Mouse (Mus musculus) CH12.LX (cell line): Measurements from ENCODE around the gene Dhx30. TPM values are rescaled to one million over a fixed set of nuclear protein-coding genes. Genes with fewer than 3 reads are reported as not detected.

ENCODE experiments used
- DNase-seq: peaks from one replicate; pipeline ENCODE4 v3.0.0-alpha.2; 2013; ENCODE audit errors: extremely low read depth
- H3K27ac ChIP-seq: 2 replicates; pipeline ENCODE4 v1.5.1; 2012; ENCODE audit warnings: low read depth, mild to moderate bottlenecking, control low read depth, moderate library complexity; ENCODE audit not compliant: insufficient read depth
- H3K27me3 ChIP-seq: replicated peaks from 2 replicates; pipeline ENCODE3; 2012; ENCODE audit warnings: inconsistent platforms
- H3K36me3 ChIP-seq, 2 experiments: replicated peaks in 1 of 2; 2 replicates each; pipeline versions ENCODE3 to v1.6.1; 2012; ENCODE audit warnings: inconsistent platforms in 1 of 2, low read length in 1 of 2, mild to moderate bottlenecking in 1 of 2, mixed read lengths in 1 of 2, moderate library complexity in 1 of 2; ENCODE audit not compliant: control insufficient read depth in 1 of 2, insufficient read depth in 1 of 2
- H3K4me1 ChIP-seq, 2 experiments: 2 replicates each; pipeline ENCODE4 v1.6.1; 2012; ENCODE audit warnings: inconsistent platforms in 1 of 2, moderate library complexity in 1 of 2; ENCODE audit not compliant: insufficient read depth in 2 of 2, control insufficient read depth in 1 of 2
- H3K4me2 ChIP-seq: 2 replicates; pipeline ENCODE4 v1.6.1; 2012; ENCODE audit warnings: low read depth, mild to moderate bottlenecking, control low read depth; ENCODE audit not compliant: poor library complexity, insufficient read depth, severe bottlenecking
- H3K4me3 ChIP-seq, 3 experiments: fragments of 150-350 bp in 1 of 3; sonication (generic) in 1 of 3; replicated peaks in 1 of 3; 2 replicates each; pipeline versions ENCODE3 to v1.5.1; 2011 to 2012; ENCODE audit warnings: low read depth in 2 of 3, low read length in 2 of 3, mild to moderate bottlenecking in 2 of 3, moderate library complexity in 2 of 3, control low read depth in 1 of 3, improper control_type of control experiment in 1 of 3, inconsistent platforms in 1 of 3, mixed read lengths in 1 of 3; ENCODE audit not compliant: poor library complexity in 1 of 3
- H3K79me2 ChIP-seq: replicated peaks from 2 replicates; pipeline ENCODE4 v1.6.1; 2012; ENCODE audit warnings: mild to moderate bottlenecking, moderate library complexity; ENCODE audit not compliant: control insufficient read depth, poor library complexity, insufficient read depth, severe bottlenecking; ENCODE audit errors: extremely low read depth
- H3K9ac ChIP-seq: 2 replicates; pipeline ENCODE4 v1.6.1; 2012; ENCODE audit warnings: low read depth, mild to moderate bottlenecking, control low read depth, moderate library complexity; ENCODE audit not compliant: insufficient read depth
- H3K9me3 ChIP-seq: replicated peaks from 2 replicates; pipeline ENCODE3; 2012; ENCODE audit warnings: low read length, inconsistent platforms, mixed read lengths
- BHLHE40 ChIP-seq: IDR thresholded peaks from 2 replicates; pipeline ENCODE4 v1.6.1; 2011; ENCODE audit warnings: mild to moderate bottlenecking, low read depth, low read length, improper control_type of control experiment
- CHD1 ChIP-seq: IDR thresholded peaks from 2 replicates; pipeline ENCODE4 v1.6.1; 2012; ENCODE audit warnings: low read depth, low read length, improper control_type of control experiment, inconsistent platforms
- CHD2 ChIP-seq: IDR thresholded peaks from 2 replicates; pipeline ENCODE4 v1.6.1; 2011; ENCODE audit warnings: low read length, improper control_type of control experiment
- E2F4 ChIP-seq: IDR thresholded peaks from 2 replicates; pipeline ENCODE4 v1.6.1; 2011; ENCODE audit warnings: low read depth, low read length, improper control_type of control experiment; ENCODE audit not compliant: insufficient replicate concordance
- EP300 ChIP-seq: IDR thresholded peaks from 2 replicates; pipeline ENCODE4 v1.6.1; 2011; ENCODE audit warnings: low read length, improper control_type of control experiment
- ETS1 ChIP-seq: conservative IDR thresholded peaks from 2 replicates; pipeline ENCODE4 v1.6.1; 2012; ENCODE audit warnings: low read depth, mild to moderate bottlenecking, inconsistent platforms, low read length, improper control_type of control experiment, moderate library complexity
- HCFC1 ChIP-seq: IDR thresholded peaks from 2 replicates; pipeline ENCODE4 v1.6.1; 2012; ENCODE audit warnings: low read depth, mild to moderate bottlenecking, inconsistent platforms, low read length, improper control_type of control experiment
- IRF4 ChIP-seq: IDR thresholded peaks from 2 replicates; pipeline ENCODE4 v1.6.1; 2014; ENCODE audit warnings: low read depth, mild to moderate bottlenecking, inconsistent platforms, low read length, improper control_type of control experiment
- MAFK ChIP-seq: IDR thresholded peaks from 2 replicates; pipeline ENCODE4 v1.6.1; 2011; ENCODE audit warnings: low read length, improper control_type of control experiment; ENCODE audit not compliant: insufficient replicate concordance
- MAX ChIP-seq: IDR thresholded peaks from 2 replicates; pipeline ENCODE4 v1.6.1; 2011; ENCODE audit warnings: low read length, improper control_type of control experiment
- MEF2A ChIP-seq: IDR thresholded peaks from 2 replicates; pipeline ENCODE4 v1.6.1; 2014; ENCODE audit warnings: low read depth, mild to moderate bottlenecking, inconsistent platforms, low read length, improper control_type of control experiment, borderline replicate concordance
- MXI1 ChIP-seq: IDR thresholded peaks from 2 replicates; pipeline ENCODE4 v1.6.1; 2011; ENCODE audit warnings: mild to moderate bottlenecking, low read depth, low read length, improper control_type of control experiment
- NELFE ChIP-seq: IDR thresholded peaks from 2 replicates; pipeline ENCODE4 v1.6.1; 2011; ENCODE audit warnings: low read depth, low read length, improper control_type of control experiment
- NRF1 ChIP-seq: IDR thresholded peaks from 2 replicates; pipeline ENCODE4 v1.6.1; 2014; ENCODE audit warnings: low read depth, mild to moderate bottlenecking, inconsistent platforms, low read length, improper control_type of control experiment, moderate library complexity
- POLR2A ChIP-seq: IDR thresholded peaks from 2 replicates; pipeline ENCODE4 v1.6.1; 2011; ENCODE audit warnings: low read depth, mild to moderate bottlenecking, improper control_type of control experiment, low read length
- RAD21 ChIP-seq: IDR thresholded peaks from 2 replicates; pipeline ENCODE4 v1.6.1; 2011; ENCODE audit warnings: low read depth, mild to moderate bottlenecking, low read length, improper control_type of control experiment, moderate library complexity
- RCOR1 ChIP-seq: conservative IDR thresholded peaks from 2 replicates; pipeline ENCODE4 v1.6.1; 2012; ENCODE audit warnings: low read depth, mild to moderate bottlenecking, inconsistent platforms, low read length, improper control_type of control experiment
- UBTF ChIP-seq: IDR thresholded peaks from 2 replicates; pipeline ENCODE4 v1.6.1; 2012; ENCODE audit warnings: low read depth, mild to moderate bottlenecking, inconsistent platforms, low read length, improper control_type of control experiment, moderate library complexity
- USF1 ChIP-seq: IDR thresholded peaks from 2 replicates; pipeline ENCODE4 v1.6.1; 2014; ENCODE audit warnings: low read depth, mild to moderate bottlenecking, inconsistent platforms, low read length, improper control_type of control experiment
- ZC3H11A ChIP-seq: IDR thresholded peaks from 2 replicates; pipeline ENCODE4 v1.6.1; 2012; ENCODE audit warnings: low read depth, mild to moderate bottlenecking, inconsistent platforms, low read length, improper control_type of control experiment
- ZNF384 ChIP-seq: IDR thresholded peaks from 2 replicates; pipeline ENCODE4 v1.6.1; 2012; ENCODE audit warnings: low read depth, low read length, improper control_type of control experiment, inconsistent platforms
- dilution Hi-C: fragments of 300-500 bp; cut with MboI; formaldehyde crosslinking; loops from 2 replicates; pipeline ENCODE4 v1.14.3; 2020; ENCODE audit warnings: low sequenced_read_pairs; ENCODE audit not compliant: extremely low pct_unique_long_range_greater_than_20kb, extremely low pct_ligation_motif_present
- in situ Hi-C: fragments of 300-500 bp; cut with MboI; formaldehyde crosslinking; loops from 3 replicates; pipeline ENCODE4 v1.14.3; 2019; ENCODE audit warnings: low sequenced_read_pairs, low pct_ligation_motif_present, low pct_unique_long_range_greater_than_20kb, mixed read lengths
- polyA plus RNA-seq: library from polyadenylated mRNA; unstranded; fragments of >175 nt; gene quantifications from 2 replicates; pipeline ENCODE4 v1.2.1, GENCODE M21; 2012; ENCODE audit warnings: low read depth; ENCODE audit not compliant: insufficient read length
- total RNA-seq, 2 experiments: library from RNA; depleted of rRNA; stranded (reverse); fragments of 300-350 nt in 1 of 2; fragments of >200 nt in 1 of 2; gene quantifications; 2 replicates each; pipeline ENCODE4 v1.2.3; 2012 to 2014

Gene Dhx30
- total and polyA plus RNA-seq, 3 experiments: 68.8 to 129 (median 99.3) TPM

DNA sequence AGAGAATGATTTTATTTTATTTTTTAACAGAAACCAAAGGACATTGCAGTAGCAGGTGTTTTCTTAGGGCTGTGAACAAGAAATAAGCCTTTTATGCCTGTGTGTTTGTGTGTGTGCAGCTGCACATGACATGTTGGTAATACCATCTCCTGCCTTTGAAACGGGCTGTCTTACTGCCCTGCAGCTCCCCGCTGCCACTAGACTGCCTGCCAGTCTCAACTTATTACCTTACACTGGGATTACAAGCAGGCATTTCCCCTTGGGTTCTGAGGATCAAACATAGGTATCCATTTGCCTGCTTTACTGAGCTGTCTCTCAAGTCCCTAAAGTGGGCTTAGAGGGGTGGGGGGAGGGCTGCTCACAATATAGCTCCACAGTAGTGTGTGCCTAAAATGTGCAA lies 56.9 kb downstream of the Dhx30 start:
- peaks cover 3 to 33% of the 10 kb centered on the region in 2 experiments for H3K36me3 ChIP-seq
- H3K27ac ChIP-seq: no peak overlapping the region
- H3K4me1 ChIP-seq: peaks cover 0 to 28% of the 10 kb centered on the region in 2 experiments; a peak in 2 of 4 replicates
- no peak overlapping the region for H3K9ac ChIP-seq
- DNase-seq: no peak
- no peak overlapping the region for H3K4me2 ChIP-seq
- TF ChIP-seq NELFE: no peak
- no peak for TF ChIP-seq MXI1
- no peak for TF ChIP-seq USF1
- no peak for TF ChIP-seq IRF4
- TF ChIP-seq BHLHE40: no peak
- no peak for TF ChIP-seq CHD1
- H3K9me3 ChIP-seq: no peaks in the 10 kb centered on the region
- no peak overlapping the region for H3K4me3 ChIP-seq
- H3K79me2 ChIP-seq: no peaks in the 10 kb centered on the region
- no peaks in the 10 kb centered on the region for H3K27me3 ChIP-seq
- dilution Hi-C loops (no loop called here), in situ Hi-C loops (no loop called here)

DNA sequence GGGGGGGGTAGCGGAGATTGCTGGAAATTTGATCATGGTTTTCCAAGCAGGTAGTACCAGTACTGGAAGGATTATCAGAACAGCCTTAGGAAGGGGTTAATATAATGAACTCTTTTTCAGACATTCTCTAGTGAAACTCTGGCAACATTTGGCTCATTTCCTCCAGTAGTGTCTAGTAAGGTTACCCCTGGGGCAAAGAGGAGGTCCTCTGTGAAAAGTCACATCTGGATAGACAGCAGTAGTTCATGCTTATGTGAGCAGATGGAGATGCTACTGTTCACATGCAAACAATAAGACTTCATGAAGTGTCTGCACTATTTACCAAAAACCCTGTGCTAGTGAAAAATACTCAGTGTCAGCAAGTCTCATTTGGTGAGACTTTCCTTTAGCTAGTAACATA lies 60.4 kb downstream of the Dhx30 start:
- H3K9me3 ChIP-seq: no peaks in the 10 kb centered on the region
- peaks cover 2 to 29% of the 10 kb centered on the region in 2 experiments for H3K36me3 ChIP-seq
- peaks cover 0 to 21% of the 10 kb centered on the region in 2 experiments; a peak in 2 of 4 replicates for H3K4me1 ChIP-seq
- no peaks in the 10 kb centered on the region for H3K79me2 ChIP-seq
- no peak overlapping the region for H3K4me2 ChIP-seq
- dilution Hi-C loops: no loop called here
- no peak overlapping the region for H3K9ac ChIP-seq
- H3K27ac ChIP-seq: no peak overlapping the region
- no peak for DNase-seq
- H3K4me3 ChIP-seq: no peak overlapping the region
- no peaks in the 10 kb centered on the region for H3K27me3 ChIP-seq
- in situ Hi-C loops: no loop called here
- TF ChIP-seq ZC3H11A: no peak
- TF ChIP-seq CHD2: no peak
- TF ChIP-seq ETS1: no peak
- TF ChIP-seq MXI1: no peak
- TF ChIP-seq HCFC1: no peak
- TF ChIP-seq BHLHE40: no peak
- no peak for TF ChIP-seq EP300
- no peak for TF ChIP-seq RCOR1
- TF ChIP-seq IRF4: no peak
- TF ChIP-seq NELFE: no peak
- TF ChIP-seq MEF2A: no peak
- TF ChIP-seq UBTF: no peak
- TF ChIP-seq NRF1: no peak
- TF ChIP-seq, all 38 proteins: peak for 0

- dilution Hi-C loops: no loop called here
These were observed 62.8 kb downstream of the Dhx30 start for GRCm38 (mm10) chr9:110054781-110055180.

More at GRCm38 (mm10) chr9:110054781-110055180, 62.8 kb downstream of the Dhx30 start:
- H3K9me3 ChIP-seq: no peaks in the 10 kb centered on the region
- in situ Hi-C loops: no loop called here
- TF ChIP-seq ZC3H11A (no peak), POLR2A (no peak), ETS1 (no peak), MAX (no peak), CHD1 (no peak), MAFK (no peak), CHD2 (no peak), EP300 (no peak), E2F4 (no peak), RAD21 (no peak), ZNF384 (no peak), UBTF (no peak), IRF4 (no peak)
- TF ChIP-seq, all 38 proteins: peak for 0
- Histone ChIP-seq H3K4me1 (peaks cover 0 to 12% of the 10 kb centered on the region in 2 experiments; a peak in 1 of 4 replicates), H3K27me3 (no peaks in the 10 kb centered on the region), H3K27ac (no peak overlapping the region), H3K4me3 (no peak overlapping the region), H3K4me2 (no peak overlapping the region), H3K9ac (no peak overlapping the region), H3K79me2 (no peaks in the 10 kb centered on the region), H3K36me3 (peaks cover 2 to 31% of the 10 kb centered on the region in 2 experiments)
- no peak for DNase-seq
